Mouse (Mus musculus): Measurements from ENCODE around the gene Dennd4b.

GRCm38 (mm10) chr3:90263121-90263771 is 1.7 kb upstream of the Dennd4b start:
- no peak for TF ChIP-seq EP300 (IDR thresholded peaks at IDR 0.05)
- TF ChIP-seq CTCF (IDR thresholded peaks at IDR 0.05), result no peak

All from lung, postnatal 0 days (tissue).